Comparison of ENCODE assay signal across 9 mouse cellular contexts in the genomic region with DNA sequence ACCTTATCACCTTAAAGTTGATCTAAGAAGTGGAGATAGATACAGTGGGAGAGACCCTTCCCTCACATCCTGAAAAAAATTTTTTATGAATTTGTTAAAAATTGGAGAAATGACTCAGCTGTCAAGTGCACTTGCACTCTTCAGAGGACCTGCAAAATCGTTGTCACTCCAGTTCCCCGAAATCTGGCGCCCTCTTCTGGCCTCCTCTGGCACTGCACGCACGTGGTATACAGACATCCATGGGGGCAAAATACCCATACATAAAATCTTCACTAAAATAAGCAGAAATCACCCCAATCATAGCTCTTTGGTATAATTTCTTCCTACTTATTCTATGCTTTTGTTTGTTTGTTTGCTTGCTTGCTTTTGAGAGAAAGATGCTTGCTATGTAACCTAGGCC. TPM values are rescaled to one million over a fixed set of nuclear protein-coding genes. Genes with fewer than 3 reads are reported as not detected.
DNase-seq lines count a peak whose midpoint lies in the region; ATAC-seq and TF ChIP-seq lines count a peak whose summit lies in the region.
"Had no signal": no experiment of that assay in that cellular context is flagged by ENCODE, and none has a peak within 500 bp of the region (broad histone marks: within the 10 kb centered on the region; RNA-seq: fewer than 3 reads in every experiment).

No protein-coding gene starts in this region.

- no peaks in the 10 kb centered on the region for H3K36me3 ChIP-seq in forebrain, embryonic 11.5 days (ENCODE audit: control insufficient read depth, insufficient read depth, low read length)
- no peaks in the 10 kb centered on the region for H3K36me3 ChIP-seq in forebrain, embryonic 15.5 days
- H3K36me3 ChIP-seq in lung, postnatal 0 days (ENCODE audit: insufficient read depth, low read length), result no peaks in the 10 kb centered on the region
- no peaks in the 10 kb centered on the region for H3K36me3 ChIP-seq in stomach, postnatal 0 days (ENCODE audit: control insufficient read depth, insufficient read depth, low read length)
- H3K36me3 ChIP-seq: midbrain, embryonic 10.5 days had no signal

- no peak for TF ChIP-seq EP300 in lung, postnatal 0 days (IDR thresholded peaks at IDR 0.05)
- TF ChIP-seq EP300 in stomach, postnatal 0 days (optimal IDR thresholded peaks at IDR 0.05), result no peak

- no peak overlapping the region for H3K27ac ChIP-seq in forebrain, embryonic 11.5 days (ENCODE audit: low read depth, low read length)
- no peak overlapping the region for H3K27ac ChIP-seq in forebrain, embryonic 15.5 days (replicated peaks)
- no peak overlapping the region for H3K27ac ChIP-seq in lung, postnatal 0 days (ENCODE audit: low read length)
- H3K27ac ChIP-seq in stomach, postnatal 0 days (replicated peaks), result no peak overlapping the region
- H3K27ac ChIP-seq: midbrain, embryonic 10.5 days had no signal

- 61% methylated on average over 5 of the region's 5 CpGs for WGBS in forebrain, embryonic 11.5 days
- WGBS in forebrain, embryonic 15.5 days, result 67% methylated on average over 5 of the region's 5 CpGs
- 67% methylated on average over 5 of the region's 5 CpGs for WGBS in lung, postnatal 0 days
- WGBS in stomach, postnatal 0 days, result 63% methylated on average over 5 of the region's 5 CpGs

- H3K4me2 ChIP-seq in forebrain, embryonic 11.5 days (ENCODE audit: low read depth, low read length, severe bottlenecking), result no peak overlapping the region
- no peak overlapping the region for H3K4me2 ChIP-seq in forebrain, embryonic 15.5 days (replicated peaks)
- H3K4me2 ChIP-seq in lung, postnatal 0 days (replicated peaks; ENCODE audit: low read depth, low read length), result no peak overlapping the region
- no peak overlapping the region for H3K4me2 ChIP-seq in stomach, postnatal 0 days (replicated peaks; ENCODE audit: low read depth)

- no peaks in the 10 kb centered on the region for H3K9me3 ChIP-seq in forebrain, embryonic 11.5 days (ENCODE audit: control insufficient read depth, low read length)
- H3K9me3 ChIP-seq in forebrain, embryonic 15.5 days, result no peaks in the 10 kb centered on the region
- no peaks in the 10 kb centered on the region for H3K9me3 ChIP-seq in lung, postnatal 0 days (ENCODE audit: low read length)
- H3K9me3 ChIP-seq in stomach, postnatal 0 days (ENCODE audit: control insufficient read depth, low read length), result no peaks in the 10 kb centered on the region
- H3K9me3 ChIP-seq: midbrain, embryonic 10.5 days had no signal

- no peak overlapping the region for H3K9ac ChIP-seq in forebrain, embryonic 11.5 days (ENCODE audit: low read length)
- H3K9ac ChIP-seq in forebrain, embryonic 15.5 days (replicated peaks), result no peak overlapping the region
- no peak overlapping the region for H3K9ac ChIP-seq in lung, postnatal 0 days (replicated peaks; ENCODE audit: low read depth)
- H3K9ac ChIP-seq in stomach, postnatal 0 days (ENCODE audit: low read length), result no peak overlapping the region

- DNase-seq in forebrain, embryonic 11.5 days (ENCODE audit: low spot score), result peak; percentile 65
- DNase-seq in lung, postnatal 0 days (ENCODE audit: low spot score), result no peak
- DNase-seq in lung, adult 18-20 months, result no peak
- DNase-seq in c-Kit-positive CD71-negative TER-119-negative erythroid progenitor cells, embryonic 14.5 days (ENCODE audit: low read depth), result peak; percentile 41
- DNase-seq in stomach, postnatal 0 days (ENCODE audit: low spot score), result no peak
- no peak for DNase-seq in adrenal gland, postnatal 36 days

- ATAC-seq in forebrain, embryonic 11.5 days (replicated peaks; ENCODE audit: low FRiP score), result no peak
- ATAC-seq in forebrain, embryonic 15.5 days (replicated peaks), result no peak
- no peak for ATAC-seq in lung, postnatal 0 days
- ATAC-seq in stomach, postnatal 0 days (ENCODE audit: low FRiP score, low TSS enrichment), result no peak
- ATAC-seq in megakaryocyte-erythroid progenitor cell, adult 5-6 weeks (replicated peaks; ENCODE audit: low FRiP score, low TSS enrichment, poor library complexity, severe bottlenecking), result no peak

- H3K4me1 ChIP-seq in forebrain, embryonic 11.5 days (replicated peaks; ENCODE audit: control insufficient read depth, insufficient read depth, low read length), result no peaks in the 10 kb centered on the region
- no peaks in the 10 kb centered on the region for H3K4me1 ChIP-seq in forebrain, embryonic 15.5 days
- no peaks in the 10 kb centered on the region for H3K4me1 ChIP-seq in lung, postnatal 0 days (ENCODE audit: insufficient read depth, low read depth, low read length)
- no peaks in the 10 kb centered on the region for H3K4me1 ChIP-seq in stomach, postnatal 0 days (replicated peaks; ENCODE audit: control insufficient read depth, insufficient read depth)

- no peaks in the 10 kb centered on the region for H3K27me3 ChIP-seq in forebrain, embryonic 11.5 days (ENCODE audit: control insufficient read depth, insufficient read depth, low read length)
- H3K27me3 ChIP-seq in forebrain, embryonic 15.5 days, result no peaks in the 10 kb centered on the region
- H3K27me3 ChIP-seq in lung, postnatal 0 days (replicated peaks; ENCODE audit: insufficient read depth, low read length), result no peaks in the 10 kb centered on the region
- H3K27me3 ChIP-seq in stomach, postnatal 0 days (ENCODE audit: control insufficient read depth, insufficient read depth, low read length), result no peaks in the 10 kb centered on the region

- no peak overlapping the region for H3K4me3 ChIP-seq in forebrain, embryonic 11.5 days (ENCODE audit: low read depth, low read length)
- H3K4me3 ChIP-seq in forebrain, embryonic 15.5 days, result no peak overlapping the region
- no peak overlapping the region for H3K4me3 ChIP-seq in lung, postnatal 0 days (ENCODE audit: low read depth, low read length)
- no peak overlapping the region for H3K4me3 ChIP-seq in stomach, postnatal 0 days (ENCODE audit: low read depth, low read length)
- H3K4me3 ChIP-seq: midbrain, embryonic 10.5 days had no signal

- TF ChIP-seq CTCF in lung, postnatal 0 days (IDR thresholded peaks at IDR 0.05), result peak; percentile 64
- TF ChIP-seq CTCF in stomach, postnatal 0 days (IDR thresholded peaks at IDR 0.05; ENCODE audit: low read depth), result peak; percentile 66

RNA-seq across cellular contexts. Expression of gene Slain2, which starts 20.1 kb away (rescaled TPM):
- polyA plus RNA-seq in forebrain, embryonic 11.5 days (2014; fragmentation: Nextera tagmentation; extraction: Ambion mirVana), result 22.8 and 24.9 TPM in 2 replicates
- polyA plus RNA-seq in forebrain, embryonic 15.5 days (2015; fragmentation: Nextera tagmentation; extraction: Ambion mirVana), result 17.9 and 18.4 TPM in 2 replicates
- polyA plus RNA-seq in lung, postnatal 0 days (2015; fragmentation: Nextera tagmentation; extraction: Ambion mirVana), result 13.4 and 14.1 TPM in 2 replicates
- polyA plus RNA-seq in stomach, postnatal 0 days (2015; fragmentation: Nextera tagmentation; extraction: Ambion mirVana), result 10.0 and 11.5 TPM in 2 replicates
- total RNA-seq in adrenal gland, postnatal 36 days (2021), result 10 to 100 TPM; 59.1 to 63.4 TPM
- total RNA-seq in megakaryocyte-erythroid progenitor cell, adult 5-6 weeks (2014; fragmentation: Nextera tagmentation), result 19.2 and 19.6 TPM in 2 replicates
- total RNA-seq in megakaryocyte-erythroid progenitor cell, adult 5-6 weeks (2017), result 28.2 and 34.4 TPM in 2 replicates

RNA-seq across cellular contexts. Expression of gene Tec, which starts 25.7 kb away (rescaled TPM):
- 2.9 and 3.0 TPM in 2 replicates for polyA plus RNA-seq in forebrain, embryonic 11.5 days (2014; fragmentation: Nextera tagmentation; extraction: Ambion mirVana)
- polyA plus RNA-seq in forebrain, embryonic 15.5 days (2015; fragmentation: Nextera tagmentation; extraction: Ambion mirVana), result 3.5 and 3.7 TPM in 2 replicates
- polyA plus RNA-seq in lung, postnatal 0 days (2015; fragmentation: Nextera tagmentation; extraction: Ambion mirVana), result 4.2 and 4.6 TPM in 2 replicates
- 9.5 and 9.6 TPM in 2 replicates for polyA plus RNA-seq in stomach, postnatal 0 days (2015; fragmentation: Nextera tagmentation; extraction: Ambion mirVana)
- 1 to 10 TPM; 2.2 to 3.2 TPM for total RNA-seq in adrenal gland, postnatal 36 days (2021)
- 4.8 and 10.0 TPM in 2 replicates for total RNA-seq in megakaryocyte-erythroid progenitor cell, adult 5-6 weeks (2014; fragmentation: Nextera tagmentation)
- total RNA-seq in megakaryocyte-erythroid progenitor cell, adult 5-6 weeks (2017), result 16.3 and 21.6 TPM in 2 replicates

Comparison
In these comparisons a context has a peak if more than half of its experiments do, and no peak if none do; other contexts are left out.
1. DNase-seq: peak in forebrain, embryonic 11.5 days (single experiment) and c-Kit-positive CD71-negative TER-119-negative erythroid progenitor cells, embryonic 14.5 days (single experiment); none in lung, postnatal 0 days (single experiment), lung, adult 18-20 months (0 of 2), stomach, postnatal 0 days (single experiment) and adrenal gland, postnatal 36 days (0 of 2).